ENCODE assay signal across 17 mouse cellular contexts in the genomic region with DNA sequence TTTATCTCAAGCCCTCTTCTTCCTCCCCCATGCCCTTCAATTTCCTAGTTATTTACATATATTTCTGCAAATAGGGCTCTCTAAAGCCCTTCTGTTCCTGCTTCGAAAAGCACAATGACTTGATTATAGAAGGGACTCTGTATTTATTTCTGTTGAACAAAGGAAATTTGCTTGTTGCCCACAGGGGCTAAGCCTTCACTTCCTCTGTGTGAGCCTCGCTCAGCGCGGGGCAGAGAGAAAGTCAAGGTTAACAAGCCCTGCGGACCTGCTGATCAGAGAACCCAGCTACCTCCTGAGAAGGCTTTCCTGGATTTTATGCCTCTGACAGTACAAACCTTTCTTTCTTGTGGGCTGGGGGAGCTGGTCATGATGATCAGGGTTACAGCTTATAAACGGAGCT.
DNase-seq lines count a peak whose midpoint lies in the region; ATAC-seq and TF ChIP-seq lines count a peak whose summit lies in the region.
"Had no signal": no experiment of that assay in that cellular context is flagged by ENCODE, and none has a peak within 500 bp of the region (broad histone marks: within the 10 kb centered on the region; RNA-seq: fewer than 3 reads in every experiment).

No protein-coding gene starts in this region.

- no peaks in the 10 kb centered on the region; the same call in 1 of the 2 replicates for H3K4me1 ChIP-seq in kidney, adult 2 months (ENCODE audit: control insufficient read depth, insufficient read depth, low read length)
- H3K4me1 ChIP-seq in embryonic facial prominence, embryonic 11.5 days (ENCODE audit: control insufficient read depth, insufficient read depth, low read length): no peaks in the 10 kb centered on the region
- peaks cover 26% of the 10 kb centered on the region for H3K4me1 ChIP-seq in limb, embryonic 12.5 days (replicated peaks)
- H3K4me1 ChIP-seq: intestine, embryonic 15.5 days had no signal

- no peak overlapping the region for H3K4me3 ChIP-seq in gastrocnemius, adult 2 months
- no peak overlapping the region for H3K4me3 ChIP-seq in kidney, adult 2 months (ENCODE audit: insufficient read depth, low read depth, low read length)
- H3K4me3 ChIP-seq in embryonic facial prominence, embryonic 11.5 days (ENCODE audit: low read depth, low read length): no peak overlapping the region
- H3K4me3 ChIP-seq in limb, embryonic 12.5 days (replicated peaks): no peak overlapping the region
- H3K4me3 ChIP-seq: hindbrain, embryonic 15.5 days; intestine, embryonic 15.5 days; kidney, embryonic 15.5 days; midbrain, embryonic 13.5 days; neural tube, embryonic 13.5 days had no signal

- intact Hi-C loops in gastrocnemius, adult 2 months (cut with DNase I): no loop called here

- no peaks in the 10 kb centered on the region for H3K36me3 ChIP-seq in kidney, adult 2 months (ENCODE audit: control insufficient read depth, insufficient read depth, low read length)
- no peaks in the 10 kb centered on the region for H3K36me3 ChIP-seq in embryonic facial prominence, embryonic 11.5 days (replicated peaks; ENCODE audit: control insufficient read depth, insufficient read depth, low read depth, low read length)
- H3K36me3 ChIP-seq in limb, embryonic 12.5 days: no peaks in the 10 kb centered on the region
- H3K36me3 ChIP-seq: hindbrain, embryonic 15.5 days; intestine, embryonic 15.5 days; kidney, embryonic 15.5 days; midbrain, embryonic 13.5 days; neural tube, embryonic 13.5 days had no signal

- no peak for DNase-seq in gastrocnemius, adult 2 months
- DNase-seq in gastrocnemius, adult 18-20 months (ENCODE audit: low spot score): no peak
- DNase-seq in kidney, adult 2 months: no peak
- no peak for DNase-seq in kidney, postnatal 4 days
- DNase-seq in embryonic facial prominence, embryonic 11.5 days (ENCODE audit: low spot score): peak; percentile 38
- no peak for DNase-seq in B cell, adult 2 months
- DNase-seq: cerebellum, adult 8-10 months; heart, postnatal 36 days; right cerebral cortex, adult 18-20 months had no signal

- no peaks in the 10 kb centered on the region for H3K27me3 ChIP-seq in kidney, adult 2 months (replicated peaks; ENCODE audit: control insufficient read depth, insufficient read depth, low read length)
- H3K27me3 ChIP-seq in embryonic facial prominence, embryonic 11.5 days (ENCODE audit: control insufficient read depth, insufficient read depth, low read length): no peaks in the 10 kb centered on the region
- no peaks in the 10 kb centered on the region for H3K27me3 ChIP-seq in limb, embryonic 12.5 days
- H3K27me3 ChIP-seq: hindbrain, embryonic 15.5 days; intestine, embryonic 15.5 days; kidney, embryonic 15.5 days; midbrain, embryonic 13.5 days; neural tube, embryonic 13.5 days had no signal

- no peak overlapping the region for H3K4me2 ChIP-seq in embryonic facial prominence, embryonic 11.5 days (ENCODE audit: low read depth, low read length)
- H3K4me2 ChIP-seq in limb, embryonic 12.5 days: no peak overlapping the region
- H3K4me2 ChIP-seq: hindbrain, embryonic 15.5 days; intestine, embryonic 15.5 days; kidney, embryonic 15.5 days; liver, embryonic 11.5 days; midbrain, embryonic 13.5 days; neural tube, embryonic 13.5 days had no signal

- ATAC-seq in embryonic facial prominence, embryonic 11.5 days (replicated peaks; ENCODE audit: insufficient number of reproducible peaks, low FRiP score, low TSS enrichment, low read depth): no peak
- no peak for ATAC-seq in limb, embryonic 12.5 days (ENCODE audit: insufficient number of reproducible peaks, insufficient read depth, low FRiP score, low TSS enrichment, low read depth)
- ATAC-seq: forebrain, embryonic 16.5 days; intestine, embryonic 15.5 days; midbrain, embryonic 13.5 days had no signal

- 75% methylated on average over 6 of the region's 6 CpGs for WGBS in kidney, adult 2 months
- 43% methylated on average over 6 of the region's 6 CpGs for WGBS in embryonic facial prominence, embryonic 11.5 days
- 35% methylated on average over 6 of the region's 6 CpGs for WGBS in limb, embryonic 12.5 days

- TF ChIP-seq CTCF in gastrocnemius, adult 2 months (IDR thresholded peaks at IDR 0.05): no peak
- no peak for TF ChIP-seq CTCF in kidney, adult 2 months (conservative IDR thresholded peaks at IDR 0.05; ENCODE audit: insufficient read depth, insufficient read length, low read depth, low read length)

- H3K9ac ChIP-seq in embryonic facial prominence, embryonic 11.5 days (replicated peaks; ENCODE audit: low read length): no peak overlapping the region
- H3K9ac ChIP-seq in limb, embryonic 12.5 days (replicated peaks): no peak overlapping the region
- H3K9ac ChIP-seq: hindbrain, embryonic 15.5 days; intestine, embryonic 15.5 days; kidney, embryonic 15.5 days; midbrain, embryonic 13.5 days; neural tube, embryonic 13.5 days had no signal

- H3K27ac ChIP-seq in gastrocnemius, adult 2 months: peak overlapping the region; percentile 71
- peak overlapping the region; percentile 12; the same call in 1 of the 2 replicates for H3K27ac ChIP-seq in kidney, adult 2 months (ENCODE audit: insufficient read depth, low read depth, low read length)
- H3K27ac ChIP-seq in embryonic facial prominence, embryonic 11.5 days (replicated peaks; ENCODE audit: low read depth, low read length): no peak overlapping the region
- peak overlapping the region; percentile 53; the same call in 1 of the 2 replicates for H3K27ac ChIP-seq in limb, embryonic 12.5 days
- H3K27ac ChIP-seq: hindbrain, embryonic 15.5 days; intestine, embryonic 15.5 days; kidney, embryonic 15.5 days; midbrain, embryonic 13.5 days; neural tube, embryonic 13.5 days had no signal

- no peak for TF ChIP-seq POLR2A in kidney, adult 2 months (IDR thresholded peaks at IDR 0.05; ENCODE audit: low read depth, low read length)

- H3K9me3 ChIP-seq in embryonic facial prominence, embryonic 11.5 days (replicated peaks; ENCODE audit: control insufficient read depth, low read length): no peaks in the 10 kb centered on the region
- no peaks in the 10 kb centered on the region for H3K9me3 ChIP-seq in limb, embryonic 12.5 days
- H3K9me3 ChIP-seq: hindbrain, embryonic 15.5 days; intestine, embryonic 15.5 days; kidney, embryonic 15.5 days; midbrain, embryonic 13.5 days; neural tube, embryonic 13.5 days had no signal
